Comparison of ENCODE assay signal across 15 mouse cellular contexts in the genomic region with DNA sequence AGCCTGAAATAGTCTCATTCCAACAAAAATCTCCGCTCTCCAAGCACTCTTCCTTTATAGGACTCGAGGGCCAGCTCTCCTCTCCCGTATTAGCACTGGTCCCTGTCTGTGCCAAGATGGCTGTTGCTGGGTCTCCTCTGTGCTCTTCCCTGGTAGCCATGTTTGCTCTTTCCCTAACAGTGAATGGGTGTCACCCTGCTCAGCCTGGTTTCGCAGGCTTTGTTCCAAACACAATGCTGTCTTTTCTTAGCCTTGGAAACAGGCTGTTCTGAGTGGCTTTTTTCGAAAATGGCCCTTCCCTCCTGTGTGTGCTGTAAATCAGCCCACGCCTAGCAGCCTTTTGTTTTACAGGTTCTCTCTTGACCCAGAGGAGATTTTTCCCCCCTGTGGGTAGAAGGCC. TPM values are rescaled to one million over a fixed set of nuclear protein-coding genes. Genes with fewer than 3 reads are reported as not detected.
A peak's percentile ranks its signal among the peaks of the same experiment; 100 is the strongest.
DNase-seq lines count a peak whose midpoint lies in the region; ATAC-seq and TF ChIP-seq lines count a peak whose summit lies in the region.
"Had no signal": no experiment of that assay in that cellular context is flagged by ENCODE, and none has a peak within 500 bp of the region (broad histone marks: within the 10 kb centered on the region; RNA-seq: fewer than 3 reads in every experiment).

No protein-coding gene starts in this region.

- no peak for ATAC-seq in neural tube, embryonic 13.5 days (ENCODE audit: low read depth)
- ATAC-seq: forebrain, embryonic 13.5 days; liver, postnatal 0 days had no signal

- H3K9ac ChIP-seq in neural tube, embryonic 13.5 days, result no peak overlapping the region; the same call in 1 of the 2 replicates
- H3K9ac ChIP-seq: forebrain, embryonic 13.5 days; liver, postnatal 0 days had no signal

- H3K4me3 ChIP-seq in gastrocnemius, adult 2 months, result no peak overlapping the region
- H3K4me3 ChIP-seq in neural tube, embryonic 13.5 days, result no peak overlapping the region
- H3K4me3 ChIP-seq: forebrain, embryonic 13.5 days had no signal

- H3K9me3 ChIP-seq in neural tube, embryonic 13.5 days, result no peaks in the 10 kb centered on the region
- H3K9me3 ChIP-seq: forebrain, embryonic 13.5 days had no signal

- H3K36me3 ChIP-seq in neural tube, embryonic 13.5 days, result peaks cover 27% of the 10 kb centered on the region; the same call in 1 of the 2 replicates

- peaks cover 67% of the 10 kb centered on the region for H3K4me1 ChIP-seq in neural tube, embryonic 13.5 days (replicated peaks)

- no peak for DNase-seq in gastrocnemius, adult 2 months
- no peak for DNase-seq in gastrocnemius, postnatal 10 days
- peak; percentile 51 for DNase-seq in brain, embryonic 14.5 days (ENCODE audit: low read depth)
- peak; percentile 49 for DNase-seq in mesoderm, embryonic 11.5 days (ENCODE audit: low read depth, low spot score)
- DNase-seq in yolk sac, embryonic 10.5 days (ENCODE audit: low spot score), result no peak
- DNase-seq in frontal cortex, postnatal 14 days (ENCODE audit: low spot score in 2 of 2), result no peak
- no peak for DNase-seq in lung, postnatal 25 days (ENCODE audit: low spot score)
- DNase-seq: adrenal gland, adult 2 months; B cell, adult 2 months; cerebellum, adult 11 months; kidney, adult 18-20 months; left cerebral cortex, postnatal 4 days; liver, postnatal 0 days had no signal

- 29% methylated on average over 6 of the region's 6 CpGs for WGBS in neural tube, embryonic 13.5 days

- peak overlapping the region; percentile 56 for H3K27ac ChIP-seq in gastrocnemius, adult 2 months
- peak overlapping the region; percentile 90 for H3K27ac ChIP-seq in neural tube, embryonic 13.5 days (replicated peaks)

- no peak for TF ChIP-seq POLR2A in brain, embryonic 14.5 days (IDR thresholded peaks at IDR 0.05; ENCODE audit: borderline replicate concordance, extremely low read depth, insufficient read depth, insufficient read length, poor library complexity, severe bottlenecking)

- intact Hi-C loops in gastrocnemius, adult 2 months (cut with DNase I), result no loop called here

- H3K27me3 ChIP-seq in neural tube, embryonic 13.5 days, result no peaks in the 10 kb centered on the region
- H3K27me3 ChIP-seq: forebrain, embryonic 13.5 days had no signal

- H3K4me2 ChIP-seq in neural tube, embryonic 13.5 days, result no peak overlapping the region
- H3K4me2 ChIP-seq: forebrain, embryonic 13.5 days had no signal

- no peak for TF ChIP-seq CTCF in gastrocnemius, adult 2 months (IDR thresholded peaks at IDR 0.05)
- TF ChIP-seq CTCF in brain, embryonic 14.5 days (IDR thresholded peaks at IDR 0.05; ENCODE audit: borderline replicate concordance, extremely low read depth, insufficient read depth, insufficient read length), result no peak

RNA-seq across cellular contexts. Expression of gene Jdp2, which starts 22.2 kb away (rescaled TPM):
- 1 to 10 TPM; 3.9 to 8.8 TPM for total RNA-seq in gastrocnemius, adult 2 months (2021)
- total RNA-seq in gastrocnemius, postnatal 10 days (2021), result 10 to 100 TPM; 15.2 to 17.1 TPM
- polyA plus RNA-seq in brain, embryonic 14.5 days (2012; rRNA removed), result 7.3 and 11.9 TPM in 2 replicates
- polyA plus RNA-seq in neural tube, embryonic 13.5 days (2015; fragmentation: Nextera tagmentation; extraction: Ambion mirVana), result 0.41 and 0.53 TPM in 2 replicates
- polyA plus RNA-seq: forebrain, embryonic 13.5 days had no signal

Comparison
In these comparisons a context has a peak if more than half of its experiments do, and no peak if none do; other contexts are left out.
1. DNase-seq: peak in brain, embryonic 14.5 days (single experiment) and mesoderm, embryonic 11.5 days (single experiment); none in gastrocnemius, adult 2 months (single experiment), gastrocnemius, postnatal 10 days (single experiment), yolk sac, embryonic 10.5 days (single experiment), frontal cortex, postnatal 14 days (0 of 2) and lung, postnatal 25 days (single experiment).